Mouse (Mus musculus) limb, embryonic 11.5 days (tissue): Measurements from ENCODE around the gene Ooep. TPM values are rescaled to one million over a fixed set of nuclear protein-coding genes. Genes with fewer than 3 reads are reported as not detected.

Experiments used
- ATAC-seq: fragments of 200-750 bp; cut with Nextera tagmentation; 2 replicates; pipeline ENCODE4 v1.8.0; 2017; ENCODE audit warnings: low read depth; ENCODE audit not compliant: insufficient number of reproducible peaks, low FRiP score, low TSS enrichment
- DNase-seq: peaks from one replicate; pipeline ENCODE4 v3.0.0-alpha.2; 2015; ENCODE audit warnings: low spot score
- H3K27ac ChIP-seq: fragments of 300-500 bp; sonication (generic); replicated peaks from 2 replicates; pipeline ENCODE4 v1.5.1; 2014; ENCODE audit warnings: low read depth, mild to moderate bottlenecking, low read length
- H3K27me3 ChIP-seq: fragments of 300-500 bp; sonication (generic); 2 replicates; pipeline ENCODE4 v1.6.1; 2014; ENCODE audit warnings: mild to moderate bottlenecking, low read length, mixed read lengths; ENCODE audit not compliant: control insufficient read depth, insufficient read depth
- H3K36me3 ChIP-seq: fragments of 300-500 bp; sonication (generic); 2 replicates; pipeline ENCODE4 v1.6.1; 2014; ENCODE audit warnings: mild to moderate bottlenecking, low read length, moderate library complexity, mixed read lengths; ENCODE audit not compliant: control insufficient read depth, insufficient read depth
- H3K4me1 ChIP-seq: fragments of 300-500 bp; sonication (generic); 2 replicates; pipeline ENCODE4 v1.6.1; 2014; ENCODE audit warnings: low read length, mixed read lengths; ENCODE audit not compliant: control insufficient read depth, insufficient read depth
- H3K4me2 ChIP-seq: fragments of 300-500 bp; sonication (generic); 2 replicates; pipeline ENCODE4 v1.6.1; 2014; ENCODE audit warnings: low read depth, mild to moderate bottlenecking, moderate library complexity; ENCODE audit not compliant: severe bottlenecking
- H3K4me3 ChIP-seq: fragments of 300-500 bp; sonication (generic); 2 replicates; pipeline ENCODE4 v1.5.1; 2014; ENCODE audit warnings: low read depth, low read length
- H3K9ac ChIP-seq: fragments of 300-500 bp; sonication (generic); 2 replicates; pipeline ENCODE4 v1.6.1; 2014; ENCODE audit warnings: mild to moderate bottlenecking, low read length
- H3K9me3 ChIP-seq: fragments of 300-500 bp; sonication (generic); 2 replicates; pipeline ENCODE4 v1.6.1; 2016; ENCODE audit warnings: low read length; ENCODE audit not compliant: control insufficient read depth
- WGBS: fragments of 180-500 bp; shearing (Covaris S2); extraction: QIAGEN DNeasy Blood & Tissue Kit; methylation state at CpG from one replicate; pipeline ENCODE4 v1.1.7; 2014; 5-methylcytosine and 5-hydroxymethylcytosine counted together
- polyA plus RNA-seq: library from polyadenylated mRNA; unstranded; fragments of >200 nt; fragmentation: Nextera tagmentation; extraction: Ambion mirVana; gene quantifications from 2 replicates; pipeline ENCODE4 v1.2.1, GENCODE M21; 2014

Ooep gene
- 1.5 and 1.6 TPM in 2 replicates for polyA plus RNA-seq

DNA sequence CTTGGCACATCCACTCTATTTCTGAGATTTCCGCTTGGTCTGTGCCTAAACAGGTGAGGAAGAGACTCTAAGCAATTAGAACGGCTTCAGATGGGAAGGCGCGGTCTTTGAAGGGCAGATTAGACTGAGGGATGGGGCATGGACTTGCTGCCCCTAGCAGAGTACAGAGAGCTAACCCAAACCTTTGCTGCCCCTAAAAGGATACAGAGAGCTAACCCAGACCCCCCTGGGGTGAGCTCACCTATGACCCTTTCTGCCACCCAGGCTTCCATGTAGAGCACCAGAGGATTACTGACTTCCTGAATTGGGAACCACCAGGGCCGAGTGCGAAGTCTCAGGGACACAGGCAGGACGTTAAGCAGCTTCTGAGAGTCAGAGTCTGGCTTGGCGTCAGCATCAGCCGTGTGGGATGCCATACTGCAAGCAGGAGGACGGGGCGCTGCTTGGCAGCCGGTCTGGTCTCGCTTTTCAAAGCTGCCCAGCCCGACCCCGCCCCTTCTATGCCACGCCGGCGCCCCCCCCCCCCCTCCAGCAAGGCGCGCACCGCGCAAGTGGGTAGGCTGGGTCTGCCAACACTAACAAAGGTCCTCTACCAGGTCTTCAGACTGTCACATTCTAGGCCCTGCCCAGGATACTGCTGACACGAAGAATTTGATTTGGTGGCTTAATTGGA, at the start of gene Ooep:
TSS of gene Ooep (minus strand) at position 613 of the 673 bp plus-strand sequence.
- Histone ChIP-seq H3K27me3 (no peaks in the 10 kb centered on the region), H3K4me1 (peaks cover 3% of the 10 kb centered on the region; the same call in 1 of the 2 replicates), H3K36me3 (no peaks in the 10 kb centered on the region), H3K9ac (peak within 1 kb of the TSS; percentile 47), H3K4me3 (peak within 1 kb of the TSS; percentile 27), H3K4me2 (peak within 1 kb of the TSS; percentile 65), H3K27ac (no peak within 1 kb of the TSS), H3K9me3 (no peaks in the 10 kb centered on the region)
- DNase-seq (peak; percentile 57), ATAC-seq (peak; percentile 55)
- 4% methylated on average over 22 of the region's 23 CpGs for WGBS

- H3K4me2 ChIP-seq: no peak overlapping the region
- H3K36me3 ChIP-seq: no peaks in the 10 kb centered on the region
- H3K4me1 ChIP-seq: no peaks in the 10 kb centered on the region
- WGBS: 87% methylated on average over 6 of the region's 6 CpGs
- H3K9ac ChIP-seq: no peak overlapping the region
- DNase-seq: no peak
- no peak overlapping the region for H3K4me3 ChIP-seq
- no peaks in the 10 kb centered on the region for H3K27me3 ChIP-seq
- no peaks in the 10 kb centered on the region for H3K9me3 ChIP-seq
- no peak overlapping the region for H3K27ac ChIP-seq
- ATAC-seq: no peak
These were observed 49.7 kb upstream of the Ooep start for GRCm38 (mm10) chr9:78428185-78428584.

DNA sequence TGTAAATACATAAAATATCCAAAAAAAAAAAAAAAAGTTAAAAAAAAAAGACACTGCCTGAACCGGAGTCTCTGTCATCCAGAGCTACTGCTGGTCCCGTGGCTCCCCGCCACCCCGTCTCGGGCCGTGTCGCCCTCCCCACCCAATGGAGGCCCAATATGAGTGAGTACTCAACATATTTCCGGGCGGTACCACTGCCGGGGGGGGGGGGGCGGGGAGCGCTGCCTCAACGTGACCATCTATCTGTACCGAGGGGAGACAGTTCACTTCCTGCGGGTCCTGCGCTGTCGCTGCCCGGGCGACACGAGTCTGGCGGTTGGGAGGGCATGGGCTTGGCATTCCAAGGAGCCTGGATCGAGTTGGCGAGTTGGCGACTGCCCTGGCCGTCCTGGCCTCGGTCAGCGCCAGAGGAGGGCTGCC, 48.8 kb upstream of the Ooep start:
- peak overlapping the region; percentile 17; the same call in 1 of the 2 replicates for H3K4me3 ChIP-seq
- no peak overlapping the region for H3K27ac ChIP-seq
- ATAC-seq (no peak), DNase-seq (no peak)
- H3K27me3 ChIP-seq: no peaks in the 10 kb centered on the region
- no peaks in the 10 kb centered on the region for H3K36me3 ChIP-seq
- WGBS: 15% methylated on average over 26 of the region's 27 CpGs
- peak overlapping the region; percentile 50 for H3K4me2 ChIP-seq
- H3K9ac ChIP-seq: no peak overlapping the region
- no peaks in the 10 kb centered on the region for H3K4me1 ChIP-seq
- no peaks in the 10 kb centered on the region for H3K9me3 ChIP-seq

DNA sequence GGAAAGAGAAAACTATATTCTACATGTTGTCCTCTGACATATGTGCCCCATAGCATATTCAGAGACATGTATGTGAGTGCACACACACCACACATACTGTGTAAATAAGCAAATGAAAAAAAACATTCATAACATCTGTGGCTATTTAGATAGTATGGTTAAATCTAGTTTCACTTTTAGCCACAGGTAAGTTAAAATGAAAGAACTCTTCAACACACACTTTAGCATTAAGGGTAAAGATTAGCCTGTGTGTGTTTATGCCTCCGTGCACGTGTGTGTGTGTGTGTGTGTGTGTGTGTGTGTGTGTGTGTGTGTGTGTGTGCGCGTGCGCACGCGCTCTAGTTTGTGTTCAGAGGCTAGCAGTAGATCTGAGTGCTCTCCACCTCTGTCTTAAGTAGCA, 23.1 kb upstream of the Ooep start:
- Histone ChIP-seq H3K9ac (no peak overlapping the region), H3K9me3 (no peaks in the 10 kb centered on the region), H3K4me2 (no peak overlapping the region), H3K4me1 (no peaks in the 10 kb centered on the region), H3K27me3 (peaks cover 7% of the 10 kb centered on the region), H3K4me3 (no peak overlapping the region), H3K27ac (no peak overlapping the region), H3K36me3 (no peaks in the 10 kb centered on the region)
- 90% methylated on average over 7 of the region's 7 CpGs for WGBS
- no peak for DNase-seq
- ATAC-seq: no peak

GRCm38 (mm10) chr9:78400570-78400969, 22.0 kb upstream of the Ooep start:
- 85% methylated on average over 5 of the region's 5 CpGs for WGBS

GRCm38 (mm10) chr9:78396517-78396916, 18.0 kb upstream of the Ooep start:
- no peak overlapping the region; the same call in 1 of the 2 replicates for H3K9ac ChIP-seq
- no peak for ATAC-seq
- no peaks in the 10 kb centered on the region for H3K9me3 ChIP-seq
- 63% methylated on average over 9 of the region's 9 CpGs for WGBS
- H3K4me3 ChIP-seq: no peak overlapping the region; the same call in 1 of the 2 replicates
- no peak overlapping the region; the same call in 1 of the 2 replicates for H3K4me2 ChIP-seq
- no peaks in the 10 kb centered on the region for H3K4me1 ChIP-seq
- no peak overlapping the region for H3K27ac ChIP-seq
- no peaks in the 10 kb centered on the region for H3K36me3 ChIP-seq
- DNase-seq: no peak
- peaks cover 37% of the 10 kb centered on the region for H3K27me3 ChIP-seq

More at GRCm38 (mm10) chr9:78400570-78400969, 22.0 kb upstream of the Ooep start:
- no peaks in the 10 kb centered on the region for H3K9me3 ChIP-seq
- no peak for DNase-seq
- no peak overlapping the region for H3K4me3 ChIP-seq
- H3K27ac ChIP-seq: no peak overlapping the region
- H3K27me3 ChIP-seq: peaks cover 17% of the 10 kb centered on the region
- H3K4me2 ChIP-seq: no peak overlapping the region
- no peak for ATAC-seq
- no peaks in the 10 kb centered on the region for H3K36me3 ChIP-seq
- H3K4me1 ChIP-seq: no peaks in the 10 kb centered on the region
- H3K9ac ChIP-seq: no peak overlapping the region

DNA sequence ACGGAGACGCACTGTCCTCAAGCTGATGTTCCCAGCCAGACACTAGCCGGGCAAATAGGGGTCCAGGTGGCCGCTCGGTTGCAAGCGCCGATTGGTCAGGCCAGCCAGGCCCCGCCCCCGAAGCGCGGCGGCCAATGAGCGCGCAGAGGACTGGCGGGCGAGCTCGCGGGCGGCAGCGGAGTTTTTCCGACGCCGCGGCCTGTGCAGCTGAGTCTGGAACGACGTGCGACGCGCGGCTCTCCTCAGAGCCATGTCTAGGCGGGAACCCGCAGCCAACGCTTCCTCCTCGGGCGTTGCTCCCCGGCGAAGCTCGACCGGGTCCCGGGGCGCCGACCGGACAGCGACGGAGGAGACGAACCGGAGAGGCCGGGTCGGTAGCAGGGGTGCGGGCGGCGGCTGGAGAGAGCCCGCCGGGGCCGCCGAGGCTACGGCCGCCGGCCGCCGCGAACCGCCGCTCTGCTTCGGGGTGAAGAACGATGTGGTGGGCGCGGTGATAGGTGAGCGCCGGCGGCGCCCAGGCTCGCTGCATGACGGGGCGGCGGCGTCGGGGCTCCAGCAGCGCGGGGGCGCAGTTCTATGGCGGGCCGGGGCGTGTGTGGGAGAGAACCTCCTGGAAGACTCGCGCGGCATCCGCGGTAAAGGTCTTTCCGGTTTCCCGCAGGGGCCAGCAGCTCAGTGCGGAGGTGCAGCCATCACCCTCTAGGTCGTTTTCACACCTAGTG, 17.3 kb upstream of the Ooep start, which contains the start of gene Ddx43:
TSS of gene Ddx43 (plus strand) at position 148 of the 722 bp plus-strand sequence.
- Histone ChIP-seq H3K27ac (no peak within 1 kb of the TSS), H3K4me2 (peak within 1 kb of the TSS; percentile 51)
- peak; percentile 86 for ATAC-seq

GRCm38 (mm10) chr9:78395244-78395629, 16.7 kb upstream of the Ooep start:
- no peaks in the 10 kb centered on the region for H3K4me1 ChIP-seq
- no peak for ATAC-seq
- H3K36me3 ChIP-seq: no peaks in the 10 kb centered on the region
- no peak for DNase-seq
- no peak overlapping the region for H3K9ac ChIP-seq
- H3K27me3 ChIP-seq: peaks cover 37% of the 10 kb centered on the region
- no peak overlapping the region; the same call in 1 of the 2 replicates for H3K4me2 ChIP-seq
- WGBS: 29% methylated on average over 11 of the region's 11 CpGs
- H3K4me3 ChIP-seq: peak overlapping the region; percentile 33
- no peak overlapping the region for H3K27ac ChIP-seq
- no peaks in the 10 kb centered on the region for H3K9me3 ChIP-seq

More for the DNA sequence above, 17.3 kb upstream of the Ooep start, which contains the start of gene Ddx43:
- 4% methylated on average over 87 of the region's 93 CpGs for WGBS
- Histone ChIP-seq H3K9ac (no peak within 1 kb of the TSS; the same call in 1 of the 2 replicates), H3K4me3 (peak within 1 kb of the TSS; percentile 33), H3K27me3 (peaks cover 37% of the 10 kb centered on the region), H3K4me1 (no peaks in the 10 kb centered on the region), H3K9me3 (no peaks in the 10 kb centered on the region), H3K36me3 (no peaks in the 10 kb centered on the region)
- peak; percentile 79 for DNase-seq
